Mouse (Mus musculus) brain, embryonic 18.5 days (tissue): Measurements from ENCODE around the gene Myo1h.

Experiments used
- DNase-seq: peaks from one replicate; pipeline ENCODE4 v3.0.0-alpha.2; 2012; ENCODE audit warnings: low read depth, low spot score

The Myo1h gene

DNA sequence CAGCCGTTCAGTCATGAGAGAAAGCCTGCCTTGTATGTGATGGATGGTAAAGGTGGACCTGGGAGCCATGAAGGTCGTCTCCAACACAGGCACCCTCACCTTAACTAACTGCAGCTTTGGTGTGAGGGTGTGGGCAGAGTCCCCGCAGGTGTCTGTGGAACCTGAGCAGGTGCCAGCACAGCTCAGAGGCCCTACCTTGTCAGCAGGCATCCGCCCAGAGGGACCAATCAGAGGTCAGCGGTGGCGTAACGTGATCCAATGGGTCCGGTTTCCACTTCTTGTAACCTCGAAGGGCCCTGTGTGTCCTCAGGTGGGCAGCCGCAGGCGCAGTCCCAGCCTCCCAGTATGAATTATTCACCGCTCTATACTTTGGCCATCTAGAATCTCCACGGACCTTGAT is at the start of gene Myo1h:
Gene Myo1h, plus strand, starts transcription at position 293 of the 400 bp plus-strand sequence.
- no peak for DNase-seq

DNA sequence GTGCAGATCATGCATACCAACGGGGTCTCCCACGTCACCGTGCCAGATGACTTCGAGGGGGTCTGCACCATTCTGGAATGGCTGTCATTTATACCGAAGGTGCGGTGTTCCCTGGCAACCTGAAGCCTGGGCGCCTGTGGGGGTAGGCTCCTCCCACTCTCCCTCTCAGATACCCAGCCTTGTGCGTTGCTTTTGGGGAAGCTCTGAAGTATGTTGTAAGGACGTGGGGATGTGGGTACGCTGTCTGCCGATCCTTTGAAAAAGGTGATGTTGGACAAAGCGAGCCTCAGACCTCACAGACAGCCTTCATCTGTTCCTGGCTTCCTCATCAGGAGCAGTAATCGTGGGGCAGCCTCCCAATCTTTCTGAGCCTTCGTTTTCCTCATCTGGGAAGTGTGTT is 49.2 kb upstream of the Myo1h start:
- no peak for DNase-seq

DNA sequence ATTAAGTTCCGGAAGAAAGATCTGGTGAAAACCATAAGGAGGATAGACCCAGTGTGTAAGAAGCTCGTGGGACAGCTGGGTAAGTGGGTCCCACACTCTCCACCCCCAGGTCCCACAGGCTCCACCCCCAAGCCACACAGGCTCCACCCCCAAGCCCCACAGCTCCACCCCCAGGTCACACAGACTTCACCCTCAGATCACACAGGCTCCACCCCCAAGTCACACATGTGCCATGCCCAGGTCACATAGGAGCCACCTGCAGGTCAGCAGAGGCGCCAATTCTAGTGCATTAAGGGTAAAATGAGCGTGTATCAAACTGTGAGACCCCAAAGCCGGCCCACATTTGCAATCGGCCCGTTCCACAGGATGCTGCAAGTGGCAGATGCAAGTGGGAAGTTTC is 42.5 kb upstream of the Myo1h start:
- no peak for DNase-seq

- DNase-seq, result peak; percentile 56
These were observed 40.8 kb upstream of the Myo1h start for GRCm38 (mm10) chr5:114248174-114248589.

DNA sequence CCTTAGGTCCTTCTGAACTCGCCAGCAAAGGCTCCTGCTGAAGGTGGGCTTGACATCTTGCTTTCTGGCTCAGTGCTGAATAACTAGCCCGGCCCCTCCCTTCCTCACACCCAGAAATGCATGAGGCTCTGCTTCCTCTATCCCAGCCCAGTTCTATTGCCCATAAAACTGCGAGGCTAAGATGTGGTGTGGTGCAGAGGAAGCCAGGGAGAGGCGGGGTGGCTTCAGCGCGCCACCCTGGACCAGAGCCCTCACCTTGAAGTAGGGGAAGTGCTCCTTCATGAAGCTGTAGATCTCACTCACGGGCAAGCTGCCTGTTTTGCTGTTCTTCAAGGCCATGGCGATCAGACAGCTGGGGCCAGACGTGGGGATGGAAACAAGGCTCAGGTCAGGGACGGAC is 29.5 kb upstream of the Myo1h start:
- no peak for DNase-seq

GRCm38 (mm10) chr5:114261494-114261893 is 27.5 kb upstream of the Myo1h start:
- no peak for DNase-seq

DNA sequence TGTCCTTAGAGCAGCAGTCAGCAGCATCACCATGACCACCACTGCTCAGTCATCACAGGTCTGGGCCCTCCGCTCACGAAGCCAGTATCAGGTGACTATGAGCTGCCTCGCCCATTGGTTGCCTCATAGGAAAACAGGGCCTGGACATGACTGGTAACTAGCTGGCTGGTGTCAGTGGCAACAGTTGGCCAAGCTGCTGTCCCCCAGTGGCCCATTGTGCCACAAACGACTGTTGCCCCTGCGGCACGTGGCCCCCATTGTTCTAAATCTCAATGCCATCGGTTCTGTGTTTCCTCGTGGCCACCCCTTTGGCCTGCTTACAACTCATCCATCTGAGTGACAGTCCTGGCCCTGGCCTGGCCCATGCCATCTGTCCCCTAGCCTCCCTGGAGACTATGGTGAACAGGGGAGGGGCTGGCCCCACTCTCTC is 24.9 kb upstream of the Myo1h start:
- no peak for DNase-seq

- DNase-seq, result no peak
These were observed 24.2 kb upstream of the Myo1h start for GRCm38 (mm10) chr5:114264791-114265190.

DNA sequence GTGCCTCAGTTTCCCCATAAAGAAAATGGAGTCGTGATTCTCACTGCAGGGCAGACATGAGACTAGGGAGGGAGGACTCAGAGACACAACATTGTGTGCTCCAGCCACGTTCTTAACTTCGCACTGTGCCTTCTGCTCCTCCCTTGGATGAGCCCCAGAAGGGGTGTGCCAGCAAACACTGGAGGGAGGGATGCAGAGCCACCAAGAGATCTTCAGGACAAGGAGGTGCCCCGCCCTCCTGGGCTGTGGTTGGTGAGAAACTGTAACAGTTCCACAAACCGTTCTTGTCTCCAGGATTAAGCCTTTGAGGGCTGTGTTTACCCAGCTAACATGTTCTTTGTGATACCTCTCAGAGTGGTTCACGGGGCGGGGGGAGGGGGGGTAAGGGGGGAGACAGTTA is 20.3 kb upstream of the Myo1h start:
- no peak for DNase-seq

- no peak for DNase-seq
These were observed 19.5 kb upstream of the Myo1h start for GRCm38 (mm10) chr5:114269499-114269898.

- DNase-seq, result no peak
These were observed 19.0 kb upstream of the Myo1h start for GRCm38 (mm10) chr5:114269984-114270383.

- DNase-seq, result no peak
These were observed 15.1 kb upstream of the Myo1h start, which contains the start of gene Foxn4 for GRCm38 (mm10) chr5:114273693-114274402. Gene Foxn4 (minus strand): TSS chr5:114273807.

DNA sequence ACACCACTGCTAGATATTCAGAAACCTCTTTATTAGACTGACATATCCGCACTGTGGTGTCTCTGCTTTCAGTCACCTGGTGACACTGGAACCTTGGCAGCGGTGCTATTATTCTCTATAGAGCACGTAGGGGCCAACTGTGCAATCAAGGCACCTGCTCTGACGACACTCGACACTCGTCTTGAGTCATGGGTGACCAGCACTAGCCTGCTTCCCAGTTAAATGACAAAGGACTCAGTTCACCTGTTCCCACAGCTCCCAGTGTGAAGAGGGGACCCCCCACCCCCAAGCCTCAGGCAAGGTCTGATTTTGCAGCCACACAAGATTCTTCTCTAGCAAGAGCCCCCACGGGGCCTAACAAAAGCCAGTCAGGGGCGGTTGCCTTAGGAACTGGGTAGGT is 13.6 kb upstream of the Myo1h start:
- no peak for DNase-seq

DNA sequence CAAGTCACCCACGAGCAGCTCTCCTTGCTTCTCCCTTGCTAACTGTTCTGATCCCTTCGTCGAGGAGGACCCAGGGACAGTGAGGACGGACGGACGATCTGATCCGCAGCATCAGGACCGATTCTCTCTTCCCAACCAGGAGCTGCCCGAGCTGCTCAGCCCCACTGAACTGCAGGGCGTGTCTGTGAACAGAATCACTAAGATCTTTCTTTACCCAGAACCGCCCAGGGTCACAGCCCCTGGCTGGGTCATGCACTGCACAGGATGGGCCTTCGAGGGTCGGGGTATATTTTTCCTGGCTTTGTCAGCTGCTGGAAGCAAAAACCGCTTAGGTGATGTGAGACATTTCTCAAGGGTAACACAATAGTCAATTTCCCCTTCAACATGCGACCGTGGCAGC is 13.0 kb upstream of the Myo1h start:
- no peak for DNase-seq

- no peak for DNase-seq
These were observed 9.4 kb upstream of the Myo1h start for GRCm38 (mm10) chr5:114279382-114280143.

- no peak for DNase-seq
These were observed 6.6 kb upstream of the Myo1h start for GRCm38 (mm10) chr5:114282346-114282745.

DNA sequence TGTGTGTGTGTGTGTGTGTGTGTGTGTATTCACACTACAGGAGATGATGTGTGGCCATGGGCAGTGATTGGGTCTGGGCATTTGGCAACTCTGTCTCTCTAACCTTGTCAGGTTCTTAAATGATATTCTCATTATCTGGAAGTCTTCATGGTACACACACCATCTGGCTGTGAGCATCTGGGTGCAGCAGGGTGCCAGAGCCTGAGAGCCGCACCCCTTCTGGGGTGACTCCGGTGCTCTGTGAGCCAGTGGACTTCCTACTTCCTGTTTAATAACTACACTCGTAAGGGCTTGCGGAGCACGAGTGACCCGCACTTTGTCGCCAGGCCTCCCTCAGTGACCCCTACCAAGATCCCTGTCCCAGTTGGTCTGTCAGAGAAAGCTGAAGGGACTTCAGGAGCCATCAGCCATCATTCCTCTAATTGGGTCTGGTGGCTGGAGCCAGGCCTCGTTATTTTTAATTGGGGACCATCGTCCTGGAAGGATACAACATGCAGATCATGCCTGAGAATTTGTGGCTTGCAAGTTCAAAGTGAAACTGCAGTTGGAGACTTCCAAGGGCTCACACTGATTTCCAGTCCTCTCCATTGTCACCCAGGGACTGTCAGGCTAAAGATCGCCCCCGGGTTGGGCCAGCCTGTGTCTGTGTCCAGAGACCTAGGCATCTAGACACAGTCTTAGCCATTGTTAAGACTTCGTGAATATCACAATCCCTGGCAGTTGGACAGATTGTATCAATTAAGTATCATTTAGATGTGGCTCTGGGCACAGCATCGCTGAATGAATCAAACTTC is 4.2 kb upstream of the Myo1h start:
- DNase-seq, result no peak

DNA sequence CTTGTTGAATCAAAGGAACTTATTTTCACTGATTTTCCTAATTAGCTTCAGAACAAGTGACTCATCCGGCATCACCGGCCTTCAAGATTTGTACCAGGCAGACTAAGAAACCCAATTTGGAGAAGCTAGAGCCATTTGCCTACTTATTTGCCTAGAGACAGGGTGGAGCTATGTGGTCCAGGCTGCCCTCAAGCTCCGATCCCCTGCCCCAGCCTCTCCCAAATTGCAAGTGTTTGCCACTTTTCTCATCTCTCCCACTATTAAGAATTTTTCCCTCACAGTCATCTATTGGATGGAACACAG is 3.6 kb upstream of the Myo1h start:
- DNase-seq, result no peak

- DNase-seq, result no peak
These were observed 2.9 kb upstream of the Myo1h start for GRCm38 (mm10) chr5:114286102-114286501.

DNA sequence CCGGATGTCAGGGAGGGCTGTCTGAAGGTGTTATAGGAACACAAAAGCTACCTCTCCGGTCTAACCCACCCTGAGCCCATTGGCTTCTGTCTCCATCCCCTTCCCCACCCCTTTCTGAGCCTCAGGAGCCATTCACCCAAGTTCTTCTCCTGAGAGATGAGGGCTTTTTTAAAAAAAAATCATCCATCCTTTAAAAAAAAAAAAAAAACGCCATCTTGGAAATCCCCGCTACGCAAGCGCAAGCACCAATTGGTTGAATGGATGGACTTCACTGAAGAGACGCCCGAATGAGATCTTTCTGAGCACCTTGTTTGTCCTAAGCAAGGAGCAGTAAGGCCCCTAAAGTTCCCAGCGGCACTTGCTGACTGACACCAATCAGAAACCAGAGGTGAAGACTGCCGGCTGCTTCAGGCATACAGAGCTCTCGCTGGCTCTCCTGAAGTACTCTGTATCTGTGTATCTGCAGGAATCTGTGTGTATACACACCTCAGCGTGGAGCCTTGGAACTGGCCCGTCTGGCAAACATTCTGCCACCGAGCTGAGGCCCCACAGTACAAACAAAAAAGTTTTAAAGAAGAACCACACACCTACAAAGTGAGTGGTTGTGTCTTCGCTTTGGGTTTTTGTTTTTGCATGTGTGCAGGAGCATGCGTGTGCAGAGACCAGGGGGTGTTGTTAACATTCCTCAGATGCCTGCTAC is 1.9 kb upstream of the Myo1h start:
- no peak for DNase-seq

GRCm38 (mm10) chr5:114288396-114288795 is 570 bp upstream of the Myo1h start:
- DNase-seq, result no peak

DNA sequence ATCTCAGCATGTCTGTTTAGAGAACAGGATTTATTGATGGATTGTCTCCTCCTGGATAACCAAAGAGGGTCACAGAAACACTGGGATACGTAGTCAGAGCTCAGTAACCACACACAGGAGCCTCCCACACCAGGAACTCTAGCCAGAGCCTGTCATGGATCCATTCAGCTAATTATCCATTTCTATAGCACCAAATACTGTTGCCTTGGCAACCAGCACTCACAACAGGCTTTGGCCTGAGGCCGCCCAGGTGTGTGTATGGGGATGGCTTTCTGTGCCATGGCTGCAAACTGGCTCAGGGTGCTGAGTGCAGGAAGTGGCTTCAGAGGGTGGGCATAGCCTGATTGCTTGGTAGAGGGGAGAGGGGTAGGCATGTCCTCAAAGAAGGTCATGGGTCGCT is 1.0 kb downstream of the Myo1h start:
- DNase-seq, result no peak
